Mouse (Mus musculus): ENCODE data around the gene Rnf216.
"Not testable (repeated sequence)": the region's sequence is repeated elsewhere in the genome, so short reads cannot be mapped to it uniquely, and the experiment has no call there.

Gene Rnf216

GRCm38 (mm10) chr5:143112281-143113246 is at the start of gene Rnf216:
Rnf216 (minus strand) TSS chr5:143112994.
- DNase-seq (ENCODE audit: low read depth, low spot score) = peak; percentile 96

- DNase-seq (ENCODE audit: low read depth, low spot score) = no peak
Measured at GRCm38 (mm10) chr5:143155534-143155933, 42.7 kb upstream of the Rnf216 start.

GRCm38 (mm10) chr5:143153756-143154155 is 41.0 kb upstream of the Rnf216 start:
- DNase-seq (ENCODE audit: low read depth, low spot score) = no peak

- DNase-seq (ENCODE audit: low read depth, low spot score) = no peak
Measured at GRCm38 (mm10) chr5:143150044-143150443, 37.2 kb upstream of the Rnf216 start.

GRCm38 (mm10) chr5:143149536-143149935 is 36.7 kb upstream of the Rnf216 start:
- no peak for DNase-seq (ENCODE audit: low read depth, low spot score)

- DNase-seq (ENCODE audit: low read depth, low spot score) = no peak
Measured at GRCm38 (mm10) chr5:143148661-143149060, 35.9 kb upstream of the Rnf216 start.

- no peak for DNase-seq (ENCODE audit: low read depth, low spot score)
Measured at GRCm38 (mm10) chr5:143147481-143147880, 34.7 kb upstream of the Rnf216 start, which contains the start of gene Olfr718-ps1. Olfr718-ps1 (minus strand) TSS chr5:143147581.

GRCm38 (mm10) chr5:143137580-143137979 is 24.8 kb upstream of the Rnf216 start:
- DNase-seq (ENCODE audit: low read depth, low spot score) = no peak

GRCm38 (mm10) chr5:143135042-143135441 is 22.2 kb upstream of the Rnf216 start:
- DNase-seq (ENCODE audit: low read depth, low spot score) = peak; percentile 13

- DNase-seq (ENCODE audit: low read depth, low spot score) = not testable (repeated sequence)
Measured at GRCm38 (mm10) chr5:143134216-143135010, 21.6 kb upstream of the Rnf216 start.

- DNase-seq (ENCODE audit: low read depth, low spot score) = no peak
Measured at GRCm38 (mm10) chr5:143132935-143133514, 20.2 kb upstream of the Rnf216 start.

GRCm38 (mm10) chr5:143130342-143130741 is 17.5 kb upstream of the Rnf216 start:
- DNase-seq (ENCODE audit: low read depth, low spot score) = peak; percentile 65

- DNase-seq (ENCODE audit: low read depth, low spot score) = no peak
Measured at GRCm38 (mm10) chr5:143129101-143129500, 16.3 kb upstream of the Rnf216 start.

GRCm38 (mm10) chr5:143127837-143128236 is 15.0 kb upstream of the Rnf216 start:
- DNase-seq (ENCODE audit: low read depth, low spot score) = no peak

GRCm38 (mm10) chr5:143126908-143127307 is 14.1 kb upstream of the Rnf216 start:
- DNase-seq (ENCODE audit: low read depth, low spot score) = no peak

- DNase-seq (ENCODE audit: low read depth, low spot score) = no peak
Measured at GRCm38 (mm10) chr5:143126089-143126488, 13.3 kb upstream of the Rnf216 start.

GRCm38 (mm10) chr5:143125601-143126000 is 12.8 kb upstream of the Rnf216 start:
- DNase-seq (ENCODE audit: low read depth, low spot score) = no peak

- DNase-seq (ENCODE audit: low read depth, low spot score) = no peak
Measured at GRCm38 (mm10) chr5:143124805-143125378, 12.1 kb upstream of the Rnf216 start.

- DNase-seq (ENCODE audit: low read depth, low spot score) = no peak
Measured at GRCm38 (mm10) chr5:143122673-143123072, 9.9 kb upstream of the Rnf216 start.

- no peak for DNase-seq (ENCODE audit: low read depth, low spot score)
Measured at GRCm38 (mm10) chr5:143122125-143122524, 9.3 kb upstream of the Rnf216 start.

- DNase-seq (ENCODE audit: low read depth, low spot score) = no peak
Measured at GRCm38 (mm10) chr5:143106842-143107241, 6.0 kb downstream of the Rnf216 start.

GRCm38 (mm10) chr5:143103231-143103630 is 9.6 kb downstream of the Rnf216 start:
- no peak for DNase-seq (ENCODE audit: low read depth, low spot score)
